Mouse (Mus musculus): ENCODE measurements around the gene Dph5.
"Not testable (repeated sequence)": the region's sequence is repeated elsewhere in the genome, so short reads cannot be mapped to it uniquely, and the experiment has no call there.

The Dph5 gene

DNA sequence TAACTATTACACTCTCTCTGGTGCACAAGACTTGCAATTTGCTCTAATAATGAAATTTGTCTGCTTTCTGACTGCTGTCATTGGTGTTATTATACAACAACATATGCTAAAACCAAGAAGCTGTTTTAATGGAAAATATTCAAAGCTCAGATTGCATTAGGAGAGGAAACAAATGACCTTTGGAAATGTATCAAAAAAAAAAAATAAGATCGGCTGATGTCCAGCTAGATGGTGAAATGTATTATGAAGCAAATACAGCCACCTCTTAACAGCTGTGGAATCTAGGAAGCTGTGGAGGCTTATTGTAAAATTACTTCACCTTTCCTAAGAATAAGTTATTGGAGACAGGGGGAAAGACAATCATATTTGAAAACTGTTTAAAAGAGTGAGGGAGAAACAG lies 3.6 kb upstream of the Dph5 start:
- in situ Hi-C loops (cut with MboI; ENCODE audit: low pct_unique_long_range_greater_than_20kb in 1 of 2, low sequenced_read_pairs in 2 of 2, unreplicated experiment in 1 of 2), result no loop called here

DNA sequence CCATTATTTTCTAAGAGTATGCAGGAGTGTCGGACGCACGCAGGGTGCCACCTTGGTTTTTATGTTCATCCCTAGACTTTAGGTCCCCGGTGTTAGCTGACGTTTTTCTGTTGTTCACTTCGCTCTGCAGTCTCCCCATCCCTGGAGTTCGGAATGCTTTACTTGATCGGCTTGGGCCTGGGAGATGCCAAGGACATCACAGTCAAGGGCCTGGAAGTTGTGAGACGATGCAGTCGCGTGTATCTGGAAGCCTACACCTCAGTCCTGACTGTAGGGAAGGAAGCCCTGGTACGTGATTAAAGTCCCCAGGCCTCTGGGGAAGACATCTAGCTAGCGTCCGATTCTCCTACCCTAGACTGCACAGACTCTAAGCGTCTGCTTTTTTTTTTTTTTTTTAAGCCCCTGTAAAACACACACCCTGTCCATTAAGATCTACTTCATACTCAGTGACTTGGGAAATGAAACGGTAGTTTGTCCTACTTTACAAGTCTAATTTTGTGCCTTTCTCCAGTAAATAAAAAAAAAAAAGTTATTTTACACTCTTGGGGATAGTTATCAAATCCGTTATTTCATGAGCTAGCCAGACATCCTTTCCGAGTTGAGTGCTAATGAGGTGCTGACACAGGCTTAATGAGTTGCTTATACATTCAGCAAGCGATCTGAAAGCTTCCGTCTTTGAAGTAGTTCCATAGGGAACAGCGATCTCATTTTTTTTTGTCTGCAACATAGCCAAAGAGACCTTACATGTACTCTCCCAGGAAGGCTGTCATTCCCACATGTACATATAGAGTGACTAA lies 871 bp downstream of the Dph5 start:
- in situ Hi-C loops (cut with MboI; ENCODE audit: low pct_unique_long_range_greater_than_20kb in 1 of 2, low sequenced_read_pairs in 2 of 2, unreplicated experiment in 1 of 2), result no loop called here

DNA sequence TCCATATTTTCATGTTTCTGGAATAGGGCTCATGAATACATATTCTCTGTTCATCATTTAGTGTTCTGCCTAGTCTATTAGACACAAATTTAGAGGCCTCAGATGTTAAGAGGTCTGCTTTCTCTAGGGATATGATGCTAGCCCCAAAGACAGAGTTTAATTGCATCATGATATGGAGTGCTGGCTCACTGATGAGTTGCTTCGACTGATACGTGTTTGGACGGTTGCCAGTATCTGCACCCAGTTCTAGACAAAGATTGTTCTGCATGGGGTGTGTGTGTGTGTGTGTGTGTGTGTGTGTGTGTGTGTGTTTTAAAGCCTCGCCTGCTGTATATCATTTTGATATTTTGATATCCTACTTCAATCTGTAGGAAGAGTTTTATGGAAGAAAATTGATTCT lies 4.7 kb downstream of the Dph5 start:
- in situ Hi-C loops (cut with MboI; ENCODE audit: low pct_unique_long_range_greater_than_20kb in 1 of 2, low sequenced_read_pairs in 2 of 2, unreplicated experiment in 1 of 2), result no loop called here

DNA sequence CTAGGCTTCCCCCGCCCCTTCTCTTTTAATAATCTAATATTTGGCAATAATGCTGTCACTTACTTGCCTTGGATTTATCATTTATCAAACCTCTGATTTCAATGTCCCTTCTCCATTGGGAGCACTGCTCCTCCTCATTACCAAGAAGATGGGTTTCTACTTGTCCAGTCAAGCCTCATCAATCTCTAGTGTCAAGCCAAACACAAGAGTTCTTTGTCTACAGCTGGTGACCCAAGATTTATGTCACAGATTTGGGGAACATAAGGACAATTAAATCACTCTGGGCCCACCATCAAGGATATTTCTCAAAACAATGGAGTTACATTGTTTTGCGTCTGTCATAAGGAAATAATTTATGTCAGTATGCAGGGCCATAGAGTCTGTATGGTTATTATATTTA lies 5.5 kb downstream of the Dph5 start:
- in situ Hi-C loops (cut with MboI; ENCODE audit: low pct_unique_long_range_greater_than_20kb in 1 of 2, low sequenced_read_pairs in 2 of 2, unreplicated experiment in 1 of 2), result no loop called here

DNA sequence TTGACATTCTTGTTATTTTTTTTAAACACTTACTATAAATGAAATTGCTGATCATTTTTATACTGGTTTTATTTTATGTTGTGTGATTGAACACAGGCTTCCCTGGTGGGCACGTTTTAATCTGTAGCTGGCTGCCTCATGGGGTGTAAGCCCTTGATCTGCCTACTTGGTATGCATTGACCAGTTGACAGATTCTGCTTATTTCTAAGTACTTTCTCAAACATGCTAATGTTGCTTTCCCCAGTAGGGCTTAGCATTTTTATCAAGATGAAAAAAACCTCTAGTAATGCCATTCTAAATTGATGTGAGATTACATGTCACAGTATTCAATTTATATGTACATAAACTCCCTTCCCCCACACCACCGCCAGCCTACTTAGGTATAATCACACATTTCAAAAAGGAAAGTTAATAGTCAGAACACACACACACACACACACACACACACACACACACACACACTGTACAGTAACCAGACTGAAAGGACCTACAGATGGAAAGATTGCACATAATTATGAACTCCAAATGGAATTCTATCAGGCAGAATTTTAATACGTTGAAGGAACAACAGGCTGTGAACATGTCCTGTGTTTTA lies 10.8 kb downstream of the Dph5 start:
- in situ Hi-C loops (cut with MboI; ENCODE audit: low pct_unique_long_range_greater_than_20kb in 1 of 2, low sequenced_read_pairs in 2 of 2, unreplicated experiment in 1 of 2), result no loop called here

DNA sequence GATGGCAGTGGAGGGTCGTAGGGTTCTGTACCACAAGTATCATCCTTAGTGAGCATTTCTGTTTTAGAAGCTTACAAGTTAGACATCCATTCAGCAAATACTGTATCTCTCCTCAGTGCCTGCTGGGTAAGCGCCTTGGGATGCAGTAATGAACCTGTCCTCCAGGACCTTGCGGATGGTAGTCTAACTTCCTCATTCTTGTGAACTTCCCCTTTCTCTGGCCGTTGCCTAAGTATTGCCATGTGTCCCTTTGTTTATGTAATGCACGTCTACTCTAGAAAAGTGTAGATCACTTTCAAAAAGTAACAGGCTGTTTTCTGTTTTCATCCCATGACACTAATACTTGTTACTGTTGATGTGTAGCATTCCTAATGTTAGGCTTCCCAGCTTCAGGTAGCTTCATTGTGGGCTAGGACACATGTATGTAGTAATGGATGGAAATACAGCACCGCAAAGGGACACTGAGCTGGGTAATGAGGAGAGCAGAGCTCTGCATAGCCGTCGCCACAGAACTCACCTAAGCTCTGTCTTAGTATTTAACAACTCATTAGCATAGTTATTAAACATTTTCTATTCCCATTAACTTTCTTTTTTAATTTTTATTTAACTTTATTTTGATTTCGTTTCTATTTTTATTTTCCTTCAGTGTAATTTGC lies 14.8 kb downstream of the Dph5 start:
- in situ Hi-C loops (cut with MboI; ENCODE audit: low pct_unique_long_range_greater_than_20kb in 1 of 2, low sequenced_read_pairs in 2 of 2, unreplicated experiment in 1 of 2), result no loop called here

DNA sequence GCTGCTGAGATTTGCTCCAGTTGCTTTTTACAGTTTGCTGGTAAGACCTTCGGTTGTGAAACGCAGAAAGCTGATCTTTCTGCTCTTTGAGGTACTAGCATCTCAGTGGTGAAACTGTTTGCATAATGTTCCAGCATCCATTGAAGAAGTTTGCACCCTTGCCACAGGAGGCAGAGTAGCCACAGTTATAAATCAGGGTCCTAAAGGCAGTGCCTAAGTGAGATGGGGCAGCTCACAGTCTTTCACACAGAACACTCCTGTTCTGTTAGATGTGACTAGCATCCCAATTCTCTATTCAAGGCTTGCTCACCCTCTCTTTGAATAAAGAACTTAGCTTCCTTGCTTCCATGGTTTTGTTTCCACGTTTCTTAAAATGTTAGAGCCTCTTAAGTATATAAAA lies 17.4 kb downstream of the Dph5 start:
- in situ Hi-C loops (cut with MboI; ENCODE audit: low pct_unique_long_range_greater_than_20kb in 1 of 2, low sequenced_read_pairs in 2 of 2, unreplicated experiment in 1 of 2), result no loop called here

DNA sequence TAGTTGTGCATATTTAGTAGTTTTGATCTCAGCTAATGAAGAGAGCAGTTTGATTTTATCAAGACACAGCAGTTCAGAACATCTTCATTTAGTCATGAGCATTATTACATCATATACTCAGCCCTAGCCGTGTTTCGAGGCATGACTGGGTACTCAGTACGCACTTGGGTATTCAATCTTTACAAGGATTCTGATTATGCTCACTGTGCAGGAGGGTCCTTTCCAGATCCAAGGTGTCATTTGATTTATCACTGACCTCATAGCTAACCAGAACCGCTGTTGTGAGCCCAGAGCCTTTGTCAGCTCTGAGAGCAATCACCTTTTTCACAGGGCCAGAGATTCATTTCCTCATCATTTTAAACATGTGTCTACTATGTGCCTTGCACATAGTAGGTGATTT lies 17.9 kb downstream of the Dph5 start:
- in situ Hi-C loops (cut with MboI; ENCODE audit: low pct_unique_long_range_greater_than_20kb in 1 of 2, low sequenced_read_pairs in 2 of 2, unreplicated experiment in 1 of 2), result no loop called here

DNA sequence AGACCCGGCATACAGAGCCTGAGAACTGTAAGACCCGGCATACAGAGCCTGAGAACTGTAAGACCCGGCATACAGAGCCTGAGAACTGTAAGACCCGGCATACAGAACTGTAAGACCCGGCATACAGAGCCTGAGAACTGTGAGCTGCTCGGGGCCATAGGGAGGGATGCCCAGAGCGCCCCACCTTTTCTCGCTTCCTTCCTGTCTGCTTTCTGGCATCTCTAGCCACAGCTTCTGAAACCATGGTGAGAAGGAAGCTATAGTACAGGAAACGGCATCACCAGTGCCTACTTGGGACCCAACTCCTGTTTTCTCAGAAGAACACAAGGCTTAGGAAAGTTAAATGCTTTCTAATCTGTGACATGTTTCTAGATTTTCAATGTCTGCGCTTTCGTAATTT lies 19.8 kb downstream of the Dph5 start:
- in situ Hi-C loops (cut with MboI; ENCODE audit: low pct_unique_long_range_greater_than_20kb in 1 of 2, low sequenced_read_pairs in 2 of 2, unreplicated experiment in 1 of 2), result not testable (repeated sequence)

DNA sequence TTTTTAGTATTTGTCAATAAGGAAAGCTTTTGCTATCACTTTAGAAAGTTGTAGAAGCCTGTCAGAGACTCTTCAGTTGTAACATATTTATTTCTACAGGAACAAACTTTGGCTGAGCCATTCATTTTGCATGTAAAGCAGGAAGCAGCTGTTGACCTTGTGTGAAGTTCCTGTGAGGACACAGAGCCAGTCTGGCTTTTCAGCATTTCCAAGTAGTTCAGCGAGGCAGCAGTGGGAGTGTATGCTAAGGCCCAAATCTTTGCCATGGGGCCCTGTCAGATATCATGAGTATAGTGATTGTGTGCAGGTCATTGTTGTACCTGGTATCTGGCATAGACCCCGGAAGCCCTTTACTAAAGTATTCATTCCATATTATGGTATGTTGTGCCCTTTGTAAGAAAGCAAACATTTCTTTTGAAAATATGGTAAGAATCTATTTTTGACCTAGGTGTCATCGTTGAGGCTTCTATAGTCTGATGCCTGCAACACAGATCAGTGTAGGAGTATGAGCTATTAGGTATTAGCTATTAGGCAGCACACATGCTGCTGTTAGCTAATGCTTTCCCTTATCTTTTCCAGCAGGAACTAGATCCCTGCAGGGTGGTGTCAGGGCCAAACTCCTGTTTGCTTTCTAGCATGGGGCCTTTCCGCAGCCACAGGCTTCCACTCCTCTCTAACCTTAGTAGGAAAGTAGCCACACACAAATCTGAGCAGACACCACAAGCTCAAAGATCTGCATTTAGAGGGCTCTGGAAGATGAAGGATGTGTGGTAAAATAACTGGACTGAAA lies 37.0 kb downstream of the Dph5 start:
- in situ Hi-C loops (cut with MboI; ENCODE audit: low pct_unique_long_range_greater_than_20kb in 1 of 2, low sequenced_read_pairs in 2 of 2, unreplicated experiment in 1 of 2), result loop anchor here in 1 of 2 experiments (25.0 kb wide), 1 partner anchor 262 kb away; no protein-coding TSS in a partner anchor

DNA sequence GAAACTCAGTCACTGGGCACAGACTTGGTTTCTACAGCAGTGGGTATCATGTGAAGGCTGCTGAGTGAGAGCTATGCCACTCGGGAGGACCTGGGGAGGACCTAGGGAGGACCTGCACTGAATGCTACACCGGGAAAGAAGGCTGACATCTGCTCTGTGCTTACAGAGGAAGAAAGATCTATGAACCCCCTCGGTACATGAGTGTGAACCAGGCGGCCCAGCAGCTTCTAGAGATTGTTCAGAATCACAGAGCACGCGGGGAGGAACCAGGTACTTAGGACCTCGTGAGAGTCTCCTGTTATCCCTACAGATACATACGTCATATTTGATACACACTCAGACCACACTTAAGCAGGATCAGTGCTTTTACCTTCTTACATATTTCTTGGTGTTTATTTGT lies 38.9 kb downstream of the Dph5 start:
- in situ Hi-C loops (cut with MboI; ENCODE audit: low pct_unique_long_range_greater_than_20kb in 1 of 2, low sequenced_read_pairs in 2 of 2, unreplicated experiment in 1 of 2), result loop anchor here in 1 of 2 experiments (25.0 kb wide), 1 partner anchor 264 kb away; no protein-coding TSS in a partner anchor

DNA sequence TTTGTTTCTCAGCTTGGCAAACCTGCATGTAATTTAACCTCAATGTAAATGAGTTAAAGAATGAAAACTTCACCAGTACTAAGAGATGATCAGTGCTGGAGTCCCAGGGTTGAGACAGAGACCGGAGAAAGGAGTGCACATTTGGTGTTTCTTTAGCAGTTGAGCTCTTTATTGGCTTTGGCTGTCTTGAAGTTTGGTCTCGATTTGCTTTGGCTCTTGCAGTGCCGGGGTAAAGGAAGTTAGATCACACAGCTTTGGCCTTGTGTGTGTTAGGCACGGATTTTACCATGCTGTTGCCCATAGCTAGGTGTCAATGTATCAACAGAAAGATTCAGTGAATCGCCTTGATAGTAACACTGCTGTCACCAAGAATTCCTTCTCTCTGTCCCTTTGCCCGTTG lies 44.1 kb downstream of the Dph5 start:
- in situ Hi-C loops (cut with MboI; ENCODE audit: low pct_unique_long_range_greater_than_20kb in 1 of 2, low sequenced_read_pairs in 2 of 2, unreplicated experiment in 1 of 2), result loop anchor here in 1 of 2 experiments (10.0 to 25.0 kb wide), 2 partner anchors 269 to 393 kb away; no protein-coding TSS in a partner anchor

DNA sequence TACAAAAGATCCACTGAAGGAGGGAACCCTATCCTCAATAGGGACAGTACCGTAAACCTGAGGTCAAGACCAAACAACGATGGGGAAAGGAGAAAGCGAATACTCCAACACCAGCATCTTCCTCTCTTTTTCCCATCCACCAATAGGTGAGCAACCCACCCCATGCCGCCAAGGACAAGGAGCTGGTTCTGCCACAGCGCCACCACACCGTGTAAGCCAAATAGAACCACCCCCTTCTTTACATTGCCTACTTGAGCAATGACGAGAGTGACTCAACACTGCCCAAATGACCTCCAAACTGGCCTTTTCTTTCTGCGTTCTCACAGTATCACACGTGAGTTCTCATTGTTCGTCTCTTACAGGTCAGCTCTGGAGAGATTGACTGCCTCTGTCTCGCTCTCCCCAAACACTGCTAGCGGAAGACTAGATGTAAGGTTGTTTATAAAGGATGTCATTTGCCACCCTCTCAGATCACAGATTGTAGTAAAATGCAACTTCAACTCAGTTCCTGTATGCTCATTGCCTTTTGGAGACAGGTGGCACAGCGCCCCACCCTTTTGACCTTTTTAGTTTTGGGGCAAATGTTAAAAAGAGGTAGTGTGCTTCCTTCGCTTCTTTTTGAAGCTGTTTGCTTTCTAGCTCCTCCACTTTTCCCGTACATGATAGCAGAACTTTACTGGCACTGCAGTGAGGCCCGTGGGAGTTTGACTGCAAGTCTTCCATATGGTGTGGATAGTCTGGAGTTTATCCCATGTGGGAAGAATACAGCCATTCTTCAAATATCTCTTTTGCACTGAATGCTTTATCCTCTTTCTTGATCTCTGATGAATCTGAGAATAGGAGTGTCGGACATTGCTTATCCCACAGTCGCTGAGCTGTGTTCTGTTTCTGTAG lies 45.9 kb downstream of the Dph5 start:
- in situ Hi-C loops (cut with MboI; ENCODE audit: low pct_unique_long_range_greater_than_20kb in 1 of 2, low sequenced_read_pairs in 2 of 2, unreplicated experiment in 1 of 2), result loop anchor here in 1 of 2 experiments (10.0 to 25.0 kb wide), 2 partner anchors 271 to 391 kb away; no protein-coding TSS in a partner anchor

DNA sequence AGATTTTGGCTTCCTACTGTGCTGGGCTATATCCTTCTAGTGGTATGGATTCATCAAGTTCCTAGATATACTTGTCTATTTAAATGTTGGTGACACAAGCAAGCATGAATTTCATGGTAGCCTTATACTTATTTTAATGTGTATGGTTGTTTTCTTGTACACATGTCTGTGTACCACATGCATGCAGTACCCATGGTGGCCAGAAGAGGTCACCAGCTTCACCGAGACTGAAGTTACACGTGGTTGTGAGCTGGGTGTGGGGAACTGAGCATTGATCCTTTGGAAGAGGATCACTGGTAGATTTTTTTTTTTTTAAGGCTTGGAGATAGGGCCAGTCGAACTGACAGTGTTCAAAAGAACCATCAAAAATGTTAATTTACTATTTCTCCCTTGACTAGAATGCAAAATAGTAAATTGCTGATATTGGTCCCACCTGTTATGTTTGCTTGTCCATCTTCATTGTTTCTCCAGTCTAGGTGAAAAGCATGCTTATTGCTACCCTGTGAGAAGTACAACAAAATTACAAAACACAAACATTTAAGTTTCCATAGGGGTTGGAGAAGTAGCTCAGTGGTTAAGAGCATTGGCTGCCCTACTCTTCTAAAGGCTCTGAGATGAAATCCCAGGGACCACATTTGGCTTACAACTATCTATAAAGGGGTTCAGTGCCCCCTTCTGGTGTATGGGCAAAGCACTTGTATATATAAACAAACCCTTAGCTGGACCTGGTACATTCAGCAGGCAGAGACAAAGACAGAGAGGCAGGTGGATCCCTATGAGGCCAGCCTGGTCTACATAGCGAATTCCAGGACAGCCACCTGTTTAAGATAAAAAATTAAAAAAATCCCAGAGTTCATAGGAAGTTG lies 49.3 kb downstream of the Dph5 start:
- in situ Hi-C loops (cut with MboI; ENCODE audit: low pct_unique_long_range_greater_than_20kb in 1 of 2, low sequenced_read_pairs in 2 of 2, unreplicated experiment in 1 of 2), result loop anchor here in 1 of 2 experiments (10.0 to 25.0 kb wide), 2 partner anchors 275 to 388 kb away; no protein-coding TSS in a partner anchor

DNA sequence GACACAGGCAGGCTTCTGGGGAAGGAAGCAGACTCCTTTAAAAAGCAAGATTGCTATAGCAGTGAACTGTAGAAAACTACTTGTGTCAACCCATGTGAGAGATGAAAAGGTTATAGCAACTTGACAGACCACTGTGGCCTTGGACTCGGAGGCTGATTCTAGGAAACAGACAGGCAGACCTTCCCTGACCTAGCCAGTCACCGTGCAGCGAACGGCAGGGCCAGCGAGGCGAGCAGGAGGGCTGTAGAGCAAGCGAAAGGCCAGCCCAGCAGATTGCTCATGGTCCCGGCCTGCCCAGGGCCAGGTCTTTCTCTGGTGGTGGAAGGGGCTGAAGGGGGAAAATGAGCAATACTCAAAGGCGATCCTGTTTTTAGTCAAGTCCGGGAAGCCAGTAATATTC lies 50.2 kb downstream of the Dph5 start:
- in situ Hi-C loops (cut with MboI; ENCODE audit: low pct_unique_long_range_greater_than_20kb in 1 of 2, low sequenced_read_pairs in 2 of 2, unreplicated experiment in 1 of 2), result loop anchor here in 1 of 2 experiments (10.0 to 25.0 kb wide), 2 partner anchors 276 to 387 kb away; no protein-coding TSS in a partner anchor

DNA sequence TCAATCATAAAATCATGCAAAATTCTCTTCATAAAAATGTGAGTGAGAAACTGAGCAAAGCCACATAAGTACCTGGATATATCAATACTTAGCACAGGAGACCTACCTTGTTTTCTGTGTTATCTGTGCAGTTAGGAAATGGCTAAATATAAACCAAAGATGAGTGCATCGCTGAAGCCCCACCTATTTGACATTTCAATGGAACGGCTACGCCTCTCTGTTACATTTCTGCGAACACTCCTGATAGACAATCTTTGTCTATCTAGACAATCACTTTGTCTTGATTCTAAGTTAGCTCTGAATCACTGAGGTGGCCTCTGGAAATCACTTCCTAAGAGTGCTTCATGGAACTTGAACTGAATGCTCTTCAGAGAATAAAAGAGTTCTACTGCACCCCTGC lies 52.9 kb downstream of the Dph5 start:
- in situ Hi-C loops (cut with MboI; ENCODE audit: low pct_unique_long_range_greater_than_20kb in 1 of 2, low sequenced_read_pairs in 2 of 2, unreplicated experiment in 1 of 2), result loop anchor here in 1 of 2 experiments (25.0 kb wide), 1 partner anchor 278 kb away; no protein-coding TSS in a partner anchor

DNA sequence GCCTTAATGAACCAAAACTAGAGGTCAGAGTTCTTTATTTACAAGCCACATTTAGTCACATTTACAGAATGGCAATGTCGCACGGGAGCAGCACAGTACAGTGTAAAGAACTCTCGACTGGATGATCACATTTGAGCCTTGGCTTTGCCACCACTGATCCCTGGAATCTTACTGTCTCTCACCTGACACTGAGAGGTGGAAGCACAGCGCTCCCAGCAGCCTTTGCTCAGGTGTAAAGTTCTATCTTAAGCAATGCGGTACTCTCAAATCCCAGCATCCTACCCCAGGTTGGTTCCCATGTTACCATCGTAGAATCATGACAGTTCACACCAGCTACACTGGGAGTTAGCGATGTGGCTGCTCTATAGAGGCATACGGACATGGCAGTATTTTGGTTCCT lies 53.8 kb downstream of the Dph5 start:
- in situ Hi-C loops (cut with MboI; ENCODE audit: low pct_unique_long_range_greater_than_20kb in 1 of 2, low sequenced_read_pairs in 2 of 2, unreplicated experiment in 1 of 2), result loop anchor here in 1 of 2 experiments (25.0 kb wide), 1 partner anchor 279 kb away; no protein-coding TSS in a partner anchor
